Mouse (Mus musculus) lung, postnatal 0 days (tissue): Measurements from ENCODE around the gene Ngdn.

Experiments used
- CTCF ChIP-seq: IDR thresholded peaks from 2 replicates; pipeline ENCODE4 v1.5.1; 2016; ENCODE audit warnings: antibody characterized with exemption, mild to moderate bottlenecking
- EP300 ChIP-seq: IDR thresholded peaks from 2 replicates; pipeline ENCODE4 v1.6.1; 2016; ENCODE audit warnings: antibody characterized with exemption, mild to moderate bottlenecking, control low read depth

- TF ChIP-seq CTCF (no peak), EP300 (no peak)
Observed at GRCm38 (mm10) chr14:54995457-54996138, 19.7 kb upstream of the Ngdn start.
